23 mouse cellular contexts compared by ENCODE assay signal in the genomic region with DNA sequence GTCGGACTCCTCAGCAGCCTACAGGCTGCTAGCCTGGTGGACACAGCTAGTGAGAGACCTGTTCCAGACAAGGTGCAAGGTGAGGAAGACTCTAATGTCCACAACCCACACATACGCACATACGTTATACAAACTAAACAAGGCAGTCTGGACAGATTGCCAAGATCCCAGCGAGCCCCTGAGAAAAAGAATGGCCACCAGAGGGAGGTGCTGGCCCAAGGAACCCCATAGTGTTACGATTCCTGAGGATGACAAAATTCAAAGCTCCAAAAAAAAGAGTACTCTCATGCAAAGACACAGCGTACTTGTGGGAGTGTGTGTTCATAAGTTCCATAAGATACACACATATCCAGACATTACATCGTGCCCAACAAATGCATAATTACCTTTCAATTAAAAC.
DNase-seq lines count a peak whose midpoint lies in the region; ATAC-seq and TF ChIP-seq lines count a peak whose summit lies in the region.
"Had no signal": no experiment of that assay in that cellular context is flagged by ENCODE, and none has a peak within 500 bp of the region (broad histone marks: within the 10 kb centered on the region; RNA-seq: fewer than 3 reads in every experiment).

No protein-coding gene starts in this region.

- H3K4me1 ChIP-seq in heart, postnatal 0 days (ENCODE audit: control insufficient read depth, insufficient read depth), result no peaks in the 10 kb centered on the region; the same call in 1 of the 2 replicates
- H3K4me1 ChIP-seq in CH12.LX (ENCODE audit: control insufficient read depth in 1 of 2, insufficient read depth in 2 of 2), result no peaks in the 10 kb centered on the region
- H3K4me1 ChIP-seq: hindbrain, embryonic 13.5 days; midbrain, embryonic 15.5 days had no signal

- H3K9ac ChIP-seq in heart, postnatal 0 days (replicated peaks; ENCODE audit: low read depth, low read length), result no peak overlapping the region
- H3K9ac ChIP-seq in CH12.LX (ENCODE audit: insufficient read depth, low read depth), result no peak overlapping the region
- H3K9ac ChIP-seq: embryonic facial prominence, embryonic 15.5 days; heart, embryonic 13.5 days; hindbrain, embryonic 13.5 days; lung, embryonic 15.5 days; midbrain, embryonic 15.5 days had no signal

- intact Hi-C loops in left cerebral cortex, adult 2 months (cut with DNase I), result loop anchor here (2.0 to 10.0 kb wide), 2 partner anchors 45 to 725 kb away; no protein-coding TSS in a partner anchor

- TF ChIP-seq CTCF in heart, postnatal 0 days (IDR thresholded peaks at IDR 0.05; ENCODE audit: low read depth), result peak; percentile 25
- TF ChIP-seq CTCF in left cerebral cortex, adult 2 months (IDR thresholded peaks at IDR 0.05), result peak; percentile 33
- TF ChIP-seq CTCF in CH12.LX (conservative IDR thresholded peaks at IDR 0.05 in 1 of 2, IDR thresholded peaks at IDR 0.05 in 1 of 2; ENCODE audit: low read depth in 2 of 2, low read length in 2 of 2), result peak in 1 of 2 experiments; percentile 56; a peak in 2 of 4 replicates
- TF ChIP-seq CTCF in brain, embryonic 14.5 days (IDR thresholded peaks at IDR 0.05; ENCODE audit: borderline replicate concordance, extremely low read depth, insufficient read depth, insufficient read length), result peak; percentile 35; the same call in 1 of the 2 replicates

- dilution Hi-C loops in CH12.LX (cut with MboI; ENCODE audit: extremely low pct_ligation_motif_present, extremely low pct_unique_long_range_greater_than_20kb, low sequenced_read_pairs), result no loop called here

- no peak for DNase-seq in heart, postnatal 0 days (ENCODE audit: low spot score)
- DNase-seq in heart, adult 9 months (ENCODE audit: low spot score in 2 of 2), result no peak
- no peak for DNase-seq in left cerebral cortex, adult 2 months (ENCODE audit: extremely low spot score in 1 of 2, low spot score in 2 of 2)
- no peak for DNase-seq in left cerebral cortex, adult 18-20 months (ENCODE audit: low spot score in 2 of 2)
- no peak for DNase-seq in CH12.LX (ENCODE audit: extremely low read depth)
- DNase-seq in brain, embryonic 14.5 days (ENCODE audit: low read depth), result no peak
- no peak for DNase-seq in adrenal gland, adult 8-10 months
- DNase-seq: adrenal gland, adult 2 months; cerebellum, adult 2 months; gastrocnemius, postnatal 25 days; heart, adult 18-20 months; kidney, adult 8-10 months; kidney, postnatal 25 days; liver had no signal

- peaks cover 15% of the 10 kb centered on the region; the same call in 1 of the 2 replicates for H3K36me3 ChIP-seq in heart, postnatal 0 days (replicated peaks; ENCODE audit: control insufficient read depth, insufficient read depth, low read length)
- peaks cover 0 to 15% of the 10 kb centered on the region in 2 experiments for H3K36me3 ChIP-seq in CH12.LX (replicated peaks in 1 of 2; ENCODE audit: control insufficient read depth in 1 of 2, insufficient read depth in 1 of 2, low read length in 1 of 2)
- H3K36me3 ChIP-seq: limb, embryonic 10.5 days had no signal

- H3K79me2 ChIP-seq in CH12.LX (replicated peaks; ENCODE audit: control insufficient read depth, extremely low read depth, insufficient read depth, poor library complexity, severe bottlenecking), result no peaks in the 10 kb centered on the region

- WGBS in heart, postnatal 0 days, result 84% methylated on average over 7 of the region's 7 CpGs

- no peak for TF ChIP-seq EP300 in heart, postnatal 0 days (IDR thresholded peaks at IDR 0.05; ENCODE audit: low read depth)
- TF ChIP-seq EP300 in CH12.LX (IDR thresholded peaks at IDR 0.05; ENCODE audit: low read length), result no peak

- peak; percentile 53 for TF ChIP-seq RAD21 in CH12.LX (IDR thresholded peaks at IDR 0.05; ENCODE audit: low read depth, low read length)

- H3K27me3 ChIP-seq in heart, postnatal 0 days (ENCODE audit: control insufficient read depth, insufficient read depth, low read length), result no peaks in the 10 kb centered on the region
- H3K27me3 ChIP-seq in CH12.LX (replicated peaks), result no peaks in the 10 kb centered on the region
- H3K27me3 ChIP-seq: embryonic facial prominence, embryonic 15.5 days; heart, embryonic 13.5 days; hindbrain, embryonic 13.5 days; lung, embryonic 15.5 days; midbrain, embryonic 15.5 days had no signal

- in situ Hi-C loops in CH12.LX (cut with MboI; ENCODE audit: low pct_ligation_motif_present, low pct_unique_long_range_greater_than_20kb, low sequenced_read_pairs), result no loop called here

- TF ChIP-seq POLR2A in CH12.LX (IDR thresholded peaks at IDR 0.05; ENCODE audit: low read depth, low read length), result no peak
- no peak for TF ChIP-seq POLR2A in brain, embryonic 14.5 days (IDR thresholded peaks at IDR 0.05; ENCODE audit: borderline replicate concordance, extremely low read depth, insufficient read depth, insufficient read length, poor library complexity, severe bottlenecking)

- no peak for ATAC-seq in heart, postnatal 0 days (ENCODE audit: insufficient read depth, low read depth)
- ATAC-seq: CD4-positive, CD25-positive, alpha-beta regulatory T cell, adult 4 months; inflammation-experienced regulatory T-cells, adult 6 months; midbrain, embryonic 15.5 days had no signal

- H3K4me3 ChIP-seq in heart, postnatal 0 days (ENCODE audit: low read depth, low read length), result no peak overlapping the region
- no peak overlapping the region for H3K4me3 ChIP-seq in left cerebral cortex, adult 2 months
- H3K4me3 ChIP-seq in CH12.LX (replicated peaks in 1 of 3; ENCODE audit: low read depth in 2 of 3, low read length in 2 of 3, poor library complexity in 1 of 3), result no peak overlapping the region
- H3K4me3 ChIP-seq: embryonic facial prominence, embryonic 15.5 days; heart, embryonic 13.5 days; hindbrain, embryonic 13.5 days; limb, embryonic 10.5 days; lung, embryonic 15.5 days; midbrain, embryonic 15.5 days had no signal

- no peak overlapping the region for H3K4me2 ChIP-seq in heart, postnatal 0 days (ENCODE audit: low read depth, low read length)
- no peak overlapping the region for H3K4me2 ChIP-seq in CH12.LX (ENCODE audit: insufficient read depth, low read depth, poor library complexity, severe bottlenecking)
- H3K4me2 ChIP-seq: embryonic facial prominence, embryonic 15.5 days; heart, embryonic 13.5 days; hindbrain, embryonic 13.5 days; lung, embryonic 15.5 days; midbrain, embryonic 15.5 days had no signal

- no peak overlapping the region for H3K27ac ChIP-seq in heart, postnatal 0 days (ENCODE audit: low read depth)
- no peak overlapping the region for H3K27ac ChIP-seq in left cerebral cortex, adult 2 months
- no peak overlapping the region for H3K27ac ChIP-seq in CH12.LX (ENCODE audit: insufficient read depth, low read depth)
- H3K27ac ChIP-seq: embryonic facial prominence, embryonic 15.5 days; heart, embryonic 13.5 days; hindbrain, embryonic 13.5 days; limb, embryonic 10.5 days; lung, embryonic 15.5 days; macrophage; midbrain, embryonic 15.5 days had no signal

- H3K9me3 ChIP-seq in heart, postnatal 0 days (replicated peaks; ENCODE audit: control insufficient read depth, low read length), result no peaks in the 10 kb centered on the region
- H3K9me3 ChIP-seq in CH12.LX (replicated peaks; ENCODE audit: low read length), result peaks cover 5% of the 10 kb centered on the region
- H3K9me3 ChIP-seq: embryonic facial prominence, embryonic 15.5 days; hindbrain, embryonic 13.5 days; limb, embryonic 10.5 days; lung, embryonic 15.5 days; midbrain, embryonic 15.5 days had no signal

TF ChIP-seq in CH12.LX, 34 proteins besides CTCF, POLR2A, EP300 and RAD21:
- peak; percentile 43 for TF ChIP-seq SMC3 (IDR thresholded peaks at IDR 0.05; ENCODE audit: low read depth, low read length)
- TF ChIP-seq NELFE (IDR thresholded peaks at IDR 0.05; ENCODE audit: low read depth, low read length), result no peak
